Mouse (Mus musculus) kidney, adult 9 months (tissue): Measurements from ENCODE around the gene Scrn1.

Source experiments
- DNase-seq: peaks from one replicate; pipeline ENCODE4 v3.0.0; 2022

The Scrn1 gene

GRCm38 (mm10) chr6:54565012-54565411 lies 1.3 kb downstream of the Scrn1 start:
- no peak for DNase-seq

GRCm38 (mm10) chr6:54564506-54564991 lies 1.7 kb downstream of the Scrn1 start:
- DNase-seq = no peak

- DNase-seq = no peak
Observed at GRCm38 (mm10) chr6:54563561-54563960, 2.7 kb downstream of the Scrn1 start.

GRCm38 (mm10) chr6:54562018-54562809 lies 4.1 kb downstream of the Scrn1 start:
- no peak for DNase-seq

- no peak for DNase-seq
Observed at GRCm38 (mm10) chr6:54558466-54558865, 7.8 kb downstream of the Scrn1 start.

GRCm38 (mm10) chr6:54557671-54558070 lies 8.6 kb downstream of the Scrn1 start:
- DNase-seq = no peak

GRCm38 (mm10) chr6:54555816-54556215 lies 10.5 kb downstream of the Scrn1 start:
- DNase-seq = no peak

GRCm38 (mm10) chr6:54554341-54555110 lies 11.8 kb downstream of the Scrn1 start:
- DNase-seq = no peak

GRCm38 (mm10) chr6:54553632-54554031 lies 12.7 kb downstream of the Scrn1 start:
- no peak for DNase-seq

GRCm38 (mm10) chr6:54552721-54553413 lies 13.4 kb downstream of the Scrn1 start:
- DNase-seq = no peak

GRCm38 (mm10) chr6:54550801-54551323 lies 15.4 kb downstream of the Scrn1 start:
- DNase-seq = peak; percentile 21

GRCm38 (mm10) chr6:54549311-54549710 lies 17.0 kb downstream of the Scrn1 start:
- DNase-seq = no peak

- peak; percentile 15 for DNase-seq
Observed at GRCm38 (mm10) chr6:54548314-54549019, 17.8 kb downstream of the Scrn1 start.

- DNase-seq = no peak
Observed at GRCm38 (mm10) chr6:54543646-54544045, 22.6 kb downstream of the Scrn1 start.

- no peak for DNase-seq
Observed at GRCm38 (mm10) chr6:54542836-54543235, 23.5 kb downstream of the Scrn1 start.

GRCm38 (mm10) chr6:54540252-54540887 lies 25.9 kb downstream of the Scrn1 start:
- DNase-seq = no peak

- no peak for DNase-seq
Observed at GRCm38 (mm10) chr6:54539396-54539795, 26.9 kb downstream of the Scrn1 start.

GRCm38 (mm10) chr6:54538773-54539173 lies 27.5 kb downstream of the Scrn1 start:
- no peak for DNase-seq

- no peak for DNase-seq
Observed at GRCm38 (mm10) chr6:54537053-54537452, 29.2 kb downstream of the Scrn1 start.

- no peak for DNase-seq
Observed at GRCm38 (mm10) chr6:54535485-54535884, 30.8 kb downstream of the Scrn1 start.

- DNase-seq = no peak
Observed at GRCm38 (mm10) chr6:54531048-54531481, 35.2 kb downstream of the Scrn1 start.

GRCm38 (mm10) chr6:54530182-54530581 lies 36.1 kb downstream of the Scrn1 start:
- no peak for DNase-seq
